Mouse (Mus musculus): ENCODE measurements around the gene Tmem120b. TPM values are rescaled to one million over a fixed set of nuclear protein-coding genes. Genes with fewer than 3 reads are reported as not detected.

The Tmem120b gene
- polyA plus RNA-seq, 1 experiment from 2014 or later, result 14.9 TPM

DNA sequence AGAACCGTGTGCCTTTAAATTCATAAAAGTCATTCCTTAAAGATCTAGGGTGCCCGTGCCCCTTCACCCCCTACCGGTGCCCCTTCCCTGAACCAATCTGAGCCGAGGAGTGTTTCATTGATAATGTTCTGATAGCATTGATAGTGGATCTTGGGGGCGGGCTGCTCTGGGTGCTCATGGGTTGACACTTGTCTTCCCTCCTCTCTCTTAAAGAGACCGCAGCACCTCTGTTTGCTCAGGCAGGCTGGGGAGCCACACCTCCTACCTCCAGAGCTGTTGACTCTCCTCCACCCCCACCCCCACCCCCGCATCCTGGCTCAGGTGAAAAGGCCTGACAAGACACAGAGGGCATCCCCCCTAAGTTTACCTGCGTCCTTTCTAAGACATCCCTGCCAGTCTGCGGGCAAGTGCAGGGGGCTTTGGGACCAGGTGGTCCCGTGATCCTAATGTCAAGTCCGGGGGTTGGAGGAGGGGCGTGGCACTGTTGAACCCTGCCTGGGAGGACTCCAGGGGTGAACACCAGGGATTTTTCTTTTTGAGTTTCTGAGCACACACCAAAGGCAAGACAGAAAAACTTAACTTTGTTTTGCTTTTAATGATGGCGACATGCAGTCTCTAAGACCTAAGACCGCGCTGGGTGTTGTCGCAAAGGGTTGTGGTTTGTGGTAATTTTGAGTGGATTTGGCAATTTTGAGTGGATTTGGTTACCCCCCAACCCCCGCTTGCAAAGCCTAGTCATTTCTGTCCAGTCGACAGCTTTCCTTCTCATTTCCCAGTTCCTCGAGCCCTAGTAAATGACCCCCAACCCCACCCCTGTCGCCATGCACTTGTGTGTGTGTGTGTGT is 76.8 kb downstream of the Tmem120b start:
- WGBS, result 43% methylated on average over 20 of the region's 20 CpGs
- Histone ChIP-seq H3K36me3 (ENCODE audit: control insufficient read depth, insufficient read depth) (peaks cover 25% of the 10 kb centered on the region), H3K27ac (ENCODE audit: low read length) (no peak overlapping the region)

DNA sequence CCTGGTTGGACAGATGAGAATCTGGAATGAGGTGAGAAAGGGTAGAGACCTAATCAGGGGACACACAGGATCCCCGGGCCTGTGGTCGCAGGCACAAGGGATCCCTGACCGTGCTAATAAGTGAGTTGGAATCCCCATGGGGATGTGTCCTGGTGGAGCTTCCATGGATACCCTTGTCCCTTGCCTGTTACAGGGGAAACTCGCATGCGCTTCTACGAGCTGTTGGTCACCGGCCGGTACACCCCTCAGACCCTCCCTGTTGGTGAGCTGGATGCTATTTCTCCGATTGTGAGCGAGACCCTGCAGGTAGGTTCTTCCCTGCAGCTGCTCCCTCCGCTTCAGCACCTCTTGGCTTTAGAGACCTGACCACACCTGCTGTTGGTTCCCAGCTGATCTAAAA is 78.1 kb downstream of the Tmem120b start:
- H3K9me3 ChIP-seq (replicated peaks; ENCODE audit: control insufficient read depth, low read length), result no peaks in the 10 kb centered on the region
- no peaks in the 10 kb centered on the region for H3K27me3 ChIP-seq (ENCODE audit: control insufficient read depth, insufficient read depth, low read length)
- peaks cover 45% of the 10 kb centered on the region for H3K4me1 ChIP-seq (ENCODE audit: control insufficient read depth, insufficient read depth, low read length)
- WGBS, result 89% methylated on average over 11 of the region's 11 CpGs
- H3K27ac ChIP-seq (ENCODE audit: low read length), result no peak overlapping the region
- H3K4me3 ChIP-seq (ENCODE audit: low read length), result no peak overlapping the region
- ATAC-seq (replicated peaks; ENCODE audit: extremely low read depth, insufficient read depth, low FRiP score), result no peak
- H3K36me3 ChIP-seq (ENCODE audit: control insufficient read depth, insufficient read depth), result peaks cover 25% of the 10 kb centered on the region
- H3K4me2 ChIP-seq (ENCODE audit: low read depth, low read length), result no peak overlapping the region
- no peak overlapping the region for H3K9ac ChIP-seq (ENCODE audit: low read length)

More for the DNA sequence above, 76.8 kb downstream of the Tmem120b start:
- ATAC-seq (replicated peaks; ENCODE audit: extremely low read depth, insufficient read depth, low FRiP score), result no peak
- peak overlapping the region; percentile 97 for H3K4me2 ChIP-seq (ENCODE audit: low read depth, low read length)
- peak overlapping the region; percentile 97 for H3K9ac ChIP-seq (ENCODE audit: low read length)
- H3K4me1 ChIP-seq (ENCODE audit: control insufficient read depth, insufficient read depth, low read length), result peaks cover 31% of the 10 kb centered on the region
- H3K9me3 ChIP-seq (replicated peaks; ENCODE audit: control insufficient read depth, low read length), result no peaks in the 10 kb centered on the region
- H3K27me3 ChIP-seq (ENCODE audit: control insufficient read depth, insufficient read depth, low read length), result no peaks in the 10 kb centered on the region
- H3K4me3 ChIP-seq (ENCODE audit: low read length), result peak overlapping the region; percentile 78

DNA sequence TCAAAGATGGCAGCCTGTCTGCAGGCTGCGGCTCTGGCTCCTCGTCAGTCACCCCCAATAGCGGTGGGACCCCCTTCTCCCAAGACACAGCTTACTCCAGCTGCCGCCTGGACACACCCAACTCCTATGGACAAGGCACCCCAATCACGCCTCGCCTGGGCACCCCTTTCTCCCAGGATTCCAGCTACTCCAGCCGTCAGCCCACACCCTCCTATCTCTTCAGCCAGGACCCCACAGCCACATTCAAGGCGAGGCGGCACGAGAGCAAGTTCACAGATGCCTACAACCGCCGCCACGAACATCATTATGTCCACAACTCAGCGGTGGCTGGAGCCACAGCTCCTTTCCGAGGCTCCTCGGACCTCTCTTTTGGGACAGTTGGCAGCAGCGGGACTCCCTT is 79.4 kb downstream of the Tmem120b start:
- Histone ChIP-seq H3K27me3 (ENCODE audit: control insufficient read depth, insufficient read depth, low read length) (no peaks in the 10 kb centered on the region), H3K9me3 (replicated peaks; ENCODE audit: control insufficient read depth, low read length) (no peaks in the 10 kb centered on the region), H3K9ac (ENCODE audit: low read length) (no peak overlapping the region), H3K36me3 (ENCODE audit: control insufficient read depth, insufficient read depth) (peaks cover 29% of the 10 kb centered on the region), H3K4me3 (ENCODE audit: low read length) (no peak overlapping the region), H3K4me2 (ENCODE audit: low read depth, low read length) (no peak overlapping the region), H3K27ac (ENCODE audit: low read length) (no peak overlapping the region), H3K4me1 (ENCODE audit: control insufficient read depth, insufficient read depth, low read length) (peaks cover 47% of the 10 kb centered on the region)
- 78% methylated on average over 17 of the region's 17 CpGs for WGBS
- no peak for ATAC-seq (replicated peaks; ENCODE audit: extremely low read depth, insufficient read depth, low FRiP score)

DNA sequence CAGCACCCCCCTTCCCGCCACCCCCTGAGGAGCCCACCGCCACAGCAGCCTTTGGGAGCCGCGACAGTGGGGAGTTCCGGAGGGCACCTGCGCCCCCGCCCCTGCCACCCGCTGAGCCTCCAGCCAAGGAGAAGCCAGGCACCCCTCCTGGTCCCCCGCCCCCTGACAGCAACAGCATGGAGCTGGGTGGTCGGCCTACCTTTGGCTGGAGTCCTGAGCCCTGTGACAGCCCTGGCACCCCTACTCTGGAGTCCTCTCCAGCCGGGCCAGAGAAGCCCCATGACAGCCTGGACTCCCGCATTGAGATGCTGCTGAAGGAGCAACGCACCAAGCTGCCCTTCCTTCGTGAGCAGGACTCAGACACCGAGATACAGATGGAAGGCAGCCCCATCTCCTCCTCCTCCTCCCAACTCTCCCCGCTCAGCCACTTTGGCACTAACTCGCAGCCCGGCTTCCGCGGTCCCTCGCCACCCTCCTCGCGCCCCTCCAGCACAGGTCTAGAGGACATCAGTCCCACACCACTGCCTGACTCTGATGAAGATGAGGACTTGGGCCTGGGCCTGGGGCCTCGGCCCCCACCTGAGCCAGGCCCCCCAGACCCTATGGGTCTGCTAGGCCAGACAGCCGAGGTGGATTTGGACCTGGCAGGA is 80.0 kb downstream of the Tmem120b start:
- H3K27me3 ChIP-seq (ENCODE audit: control insufficient read depth, insufficient read depth, low read length), result no peaks in the 10 kb centered on the region
- ATAC-seq (replicated peaks; ENCODE audit: extremely low read depth, insufficient read depth, low FRiP score), result no peak
- no peak overlapping the region for H3K27ac ChIP-seq (ENCODE audit: low read length)
- 82% methylated on average over 25 of the region's 25 CpGs for WGBS
- H3K9me3 ChIP-seq (replicated peaks; ENCODE audit: control insufficient read depth, low read length), result no peaks in the 10 kb centered on the region
- H3K4me2 ChIP-seq (ENCODE audit: low read depth, low read length), result no peak overlapping the region
- H3K9ac ChIP-seq (ENCODE audit: low read length), result no peak overlapping the region
- peaks cover 47% of the 10 kb centered on the region for H3K4me1 ChIP-seq (ENCODE audit: control insufficient read depth, insufficient read depth, low read length)
- peaks cover 35% of the 10 kb centered on the region for H3K36me3 ChIP-seq (ENCODE audit: control insufficient read depth, insufficient read depth)
- no peak overlapping the region for H3K4me3 ChIP-seq (ENCODE audit: low read length)

- Histone ChIP-seq H3K27me3 (ENCODE audit: control insufficient read depth, insufficient read depth, low read length) (no peaks in the 10 kb centered on the region), H3K36me3 (ENCODE audit: control insufficient read depth, insufficient read depth) (peaks cover 46% of the 10 kb centered on the region), H3K4me3 (ENCODE audit: low read length) (peak overlapping the region; percentile 38), H3K4me2 (ENCODE audit: low read depth, low read length) (peak overlapping the region; percentile 57), H3K4me1 (ENCODE audit: control insufficient read depth, insufficient read depth, low read length) (peaks cover 38% of the 10 kb centered on the region), H3K27ac (ENCODE audit: low read length) (peak overlapping the region; percentile 43), H3K9me3 (replicated peaks; ENCODE audit: control insufficient read depth, low read length) (no peaks in the 10 kb centered on the region), H3K9ac (ENCODE audit: low read length) (peak overlapping the region; percentile 63)
- peak; percentile 75 for ATAC-seq (replicated peaks; ENCODE audit: extremely low read depth, insufficient read depth, low FRiP score)
- 6% methylated on average over 19 of the region's 19 CpGs for WGBS
Observed at GRCm38 (mm10) chr5:123149451-123150400, 81.5 kb downstream of the Tmem120b start.

DNA sequence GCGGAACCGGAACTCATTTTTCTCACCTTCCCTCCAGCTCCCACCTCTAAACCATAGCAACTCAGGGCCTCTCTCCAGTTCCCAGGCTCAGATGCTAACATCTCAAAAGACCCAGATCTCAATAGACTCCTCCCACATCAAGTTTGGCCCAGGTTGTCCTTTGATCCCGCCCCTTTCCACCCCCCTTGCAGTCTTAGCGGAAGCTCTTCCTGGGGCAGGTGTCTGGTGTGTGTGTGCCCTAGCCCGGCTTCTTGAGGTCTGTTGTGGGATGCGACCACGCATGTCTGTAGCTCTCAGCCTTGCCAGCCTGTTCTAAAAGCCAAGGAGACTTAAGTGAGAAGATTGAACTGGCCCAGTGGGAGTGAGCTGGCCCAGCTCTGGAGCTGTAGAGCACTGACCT is 82.4 kb downstream of the Tmem120b start:
- H3K9me3 ChIP-seq (replicated peaks; ENCODE audit: control insufficient read depth, low read length), result no peaks in the 10 kb centered on the region
- no peaks in the 10 kb centered on the region for H3K27me3 ChIP-seq (ENCODE audit: control insufficient read depth, insufficient read depth, low read length)
- H3K9ac ChIP-seq (ENCODE audit: low read length), result peak overlapping the region; percentile 15
- peak overlapping the region; percentile 38 for H3K4me3 ChIP-seq (ENCODE audit: low read length)
- WGBS, result 44% methylated on average over 7 of the region's 7 CpGs
- peaks cover 48% of the 10 kb centered on the region for H3K36me3 ChIP-seq (ENCODE audit: control insufficient read depth, insufficient read depth)
- H3K27ac ChIP-seq (ENCODE audit: low read length), result peak overlapping the region; percentile 63
- peak; percentile 43 for ATAC-seq (replicated peaks; ENCODE audit: extremely low read depth, insufficient read depth, low FRiP score)
- peaks cover 29% of the 10 kb centered on the region for H3K4me1 ChIP-seq (ENCODE audit: control insufficient read depth, insufficient read depth, low read length)
- H3K4me2 ChIP-seq (ENCODE audit: low read depth, low read length), result peak overlapping the region; percentile 57

DNA sequence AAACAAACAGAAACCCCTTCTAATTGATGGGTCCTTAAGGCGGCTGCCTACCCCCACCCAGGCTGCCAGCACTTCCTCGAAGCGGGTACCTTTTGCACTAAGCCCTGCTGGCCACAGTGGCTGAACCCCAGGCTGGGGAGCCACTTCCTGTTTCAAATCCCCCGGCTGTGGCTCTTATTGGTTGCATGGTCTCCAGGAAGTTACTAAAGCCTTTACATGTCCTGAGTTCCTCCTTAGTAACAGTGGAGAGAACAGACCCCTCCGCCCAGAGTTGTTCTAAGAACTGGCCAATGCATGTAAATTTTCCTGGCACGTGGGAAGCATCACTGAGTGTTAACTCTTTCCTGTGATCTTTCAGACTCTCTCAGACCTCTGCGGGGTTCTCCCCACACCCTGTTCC is 82.9 kb downstream of the Tmem120b start:
- H3K4me2 ChIP-seq (ENCODE audit: low read depth, low read length), result peak overlapping the region; percentile 57
- peak overlapping the region; percentile 15; the same call in 1 of the 2 replicates for H3K9ac ChIP-seq (ENCODE audit: low read length)
- peaks cover 24% of the 10 kb centered on the region for H3K4me1 ChIP-seq (ENCODE audit: control insufficient read depth, insufficient read depth, low read length)
- H3K27me3 ChIP-seq (ENCODE audit: control insufficient read depth, insufficient read depth, low read length), result no peaks in the 10 kb centered on the region
- peak overlapping the region; percentile 63 for H3K27ac ChIP-seq (ENCODE audit: low read length)
- H3K4me3 ChIP-seq (ENCODE audit: low read length), result peak overlapping the region; percentile 38
- no peaks in the 10 kb centered on the region for H3K9me3 ChIP-seq (replicated peaks; ENCODE audit: control insufficient read depth, low read length)
- H3K36me3 ChIP-seq (ENCODE audit: control insufficient read depth, insufficient read depth), result peaks cover 48% of the 10 kb centered on the region
- WGBS, result 41% methylated on average over 7 of the region's 7 CpGs
- ATAC-seq (replicated peaks; ENCODE audit: extremely low read depth, insufficient read depth, low FRiP score), result peak; percentile 2; the same call in 1 of the 2 replicates

GRCm38 (mm10) chr5:123151707-123152362 is 83.6 kb downstream of the Tmem120b start:
- no peak for ATAC-seq (replicated peaks; ENCODE audit: extremely low read depth, insufficient read depth, low FRiP score)
- no peaks in the 10 kb centered on the region for H3K9me3 ChIP-seq (replicated peaks; ENCODE audit: control insufficient read depth, low read length)
- no peak overlapping the region for H3K4me2 ChIP-seq (ENCODE audit: low read depth, low read length)
- H3K4me1 ChIP-seq (ENCODE audit: control insufficient read depth, insufficient read depth, low read length), result peaks cover 24% of the 10 kb centered on the region
- H3K36me3 ChIP-seq (ENCODE audit: control insufficient read depth, insufficient read depth), result peaks cover 44% of the 10 kb centered on the region
- 88% methylated on average over 16 of the region's 19 CpGs for WGBS
- no peaks in the 10 kb centered on the region for H3K27me3 ChIP-seq (ENCODE audit: control insufficient read depth, insufficient read depth, low read length)
- H3K4me3 ChIP-seq (ENCODE audit: low read length), result no peak overlapping the region
- H3K27ac ChIP-seq (ENCODE audit: low read length), result no peak overlapping the region
- H3K9ac ChIP-seq (ENCODE audit: low read length), result no peak overlapping the region

All from heart, embryonic 16.5 days (tissue).